8 mouse cellular contexts compared by ENCODE assay signal in genomic region chr8:110629245-110630063, GRCm38 (mm10). TPM values are rescaled to one million over a fixed set of nuclear protein-coding genes. Genes with fewer than 3 reads are reported as not detected.
A peak's percentile ranks its signal among the peaks of the same experiment; 100 is the strongest.
DNase-seq lines count a peak whose midpoint lies in the region; ATAC-seq and TF ChIP-seq lines count a peak whose summit lies in the region.

No protein-coding gene starts in this region.

- no peak for ATAC-seq in forebrain, embryonic 12.5 days (ENCODE audit: low FRiP score)
- ATAC-seq in intestine, embryonic 16.5 days: no peak
- ATAC-seq in liver, postnatal 0 days: no peak

- H3K4me1 ChIP-seq in forebrain, embryonic 10.5 days: no peaks in the 10 kb centered on the region
- no peaks in the 10 kb centered on the region for H3K4me1 ChIP-seq in forebrain, embryonic 12.5 days
- H3K4me1 ChIP-seq in testis, adult 2 months (ENCODE audit: control insufficient read depth, insufficient read depth, low read length): no peaks in the 10 kb centered on the region
- H3K4me1 ChIP-seq in intestine, embryonic 16.5 days (ENCODE audit: control insufficient read depth, insufficient read depth, low read length): peaks cover 7% of the 10 kb centered on the region
- H3K4me1 ChIP-seq in liver, postnatal 0 days (ENCODE audit: insufficient read depth): no peaks in the 10 kb centered on the region

- H3K27ac ChIP-seq in forebrain, embryonic 10.5 days: no peak overlapping the region
- H3K27ac ChIP-seq in forebrain, embryonic 12.5 days: no peak overlapping the region
- no peak overlapping the region for H3K27ac ChIP-seq in testis, adult 2 months (ENCODE audit: control insufficient read depth, insufficient read depth, low read depth, low read length)
- peak overlapping the region; percentile 34; the same call in 1 of the 2 replicates for H3K27ac ChIP-seq in intestine, embryonic 16.5 days (ENCODE audit: low read length)
- H3K27ac ChIP-seq in liver, postnatal 0 days (ENCODE audit: low read depth): no peak overlapping the region

- TF ChIP-seq EP300 in liver, postnatal 0 days (IDR thresholded peaks at IDR 0.05; ENCODE audit: low read depth): no peak

- H3K27me3 ChIP-seq in forebrain, embryonic 10.5 days (ENCODE audit: poor library complexity, severe bottlenecking): no peaks in the 10 kb centered on the region
- H3K27me3 ChIP-seq in forebrain, embryonic 12.5 days: no peaks in the 10 kb centered on the region
- no peaks in the 10 kb centered on the region for H3K27me3 ChIP-seq in testis, adult 2 months (ENCODE audit: control insufficient read depth, insufficient read depth, low read length)
- no peaks in the 10 kb centered on the region for H3K27me3 ChIP-seq in intestine, embryonic 16.5 days (replicated peaks; ENCODE audit: control insufficient read depth, insufficient read depth, low read length)
- H3K27me3 ChIP-seq in liver, postnatal 0 days (ENCODE audit: insufficient read depth, low read length): no peaks in the 10 kb centered on the region

- DNase-seq in forebrain, embryonic 10.5 days (ENCODE audit: extremely low spot score, low spot score): peak; percentile 53
- DNase-seq in testis, postnatal 14 days (ENCODE audit: low spot score): no peak
- DNase-seq in cerebellum, postnatal 10 days: peak; percentile 80 to 87
- peak; percentile 71 for DNase-seq in liver, postnatal 0 days
- DNase-seq in skeletal muscle tissue, adult 2 months (ENCODE audit: low read depth, low spot score): peak; percentile 45

- no peak for TF ChIP-seq POLR2A in testis, adult 2 months (IDR thresholded peaks at IDR 0.05; ENCODE audit: control insufficient read depth, low read depth, low read length)

- H3K9ac ChIP-seq in forebrain, embryonic 12.5 days: no peak overlapping the region
- H3K9ac ChIP-seq in intestine, embryonic 16.5 days (ENCODE audit: low read depth, low read length): no peak overlapping the region
- no peak overlapping the region for H3K9ac ChIP-seq in liver, postnatal 0 days (replicated peaks)

- 73% methylated on average over 9 of the region's 9 CpGs for WGBS in forebrain, embryonic 10.5 days
- 67% methylated on average over 9 of the region's 9 CpGs for whole genome bisulfite sequencing in forebrain, embryonic 12.5 days
- WGBS in intestine, embryonic 16.5 days: 65% methylated on average over 9 of the region's 9 CpGs
- WGBS in liver, postnatal 0 days (ENCODE audit: insufficient replicate concordance): 69% methylated on average over 9 of the region's 9 CpGs

- H3K36me3 ChIP-seq in forebrain, embryonic 10.5 days (replicated peaks): peaks cover 28% of the 10 kb centered on the region
- peaks cover 24% of the 10 kb centered on the region for H3K36me3 ChIP-seq in forebrain, embryonic 12.5 days (replicated peaks)
- no peaks in the 10 kb centered on the region for H3K36me3 ChIP-seq in testis, adult 2 months (ENCODE audit: control insufficient read depth, insufficient read depth, low read length)
- H3K36me3 ChIP-seq in intestine, embryonic 16.5 days (ENCODE audit: control insufficient read depth, insufficient read depth, low read length): no peaks in the 10 kb centered on the region; the same call in 1 of the 2 replicates
- H3K36me3 ChIP-seq in liver, postnatal 0 days (replicated peaks; ENCODE audit: insufficient read depth, low read length): peaks cover 22% of the 10 kb centered on the region

- no peak overlapping the region for H3K4me2 ChIP-seq in forebrain, embryonic 12.5 days
- no peak overlapping the region for H3K4me2 ChIP-seq in intestine, embryonic 16.5 days (ENCODE audit: low read depth, low read length)
- no peak overlapping the region for H3K4me2 ChIP-seq in liver, postnatal 0 days (ENCODE audit: low read depth, low read length)

- H3K4me3 ChIP-seq in forebrain, embryonic 10.5 days: no peak overlapping the region
- no peak overlapping the region for H3K4me3 ChIP-seq in forebrain, embryonic 12.5 days (replicated peaks)
- H3K4me3 ChIP-seq in testis, adult 2 months (ENCODE audit: control insufficient read depth, low read depth, low read length): no peak overlapping the region
- H3K4me3 ChIP-seq in intestine, embryonic 16.5 days (ENCODE audit: low read length): no peak overlapping the region
- H3K4me3 ChIP-seq in liver, postnatal 0 days (ENCODE audit: low read depth, low read length): no peak overlapping the region

- peak; percentile 20; the same call in 1 of the 2 replicates for TF ChIP-seq CTCF in testis, adult 2 months (IDR thresholded peaks at IDR 0.05; ENCODE audit: control insufficient read depth, insufficient read depth, insufficient replicate concordance, low read depth, low read length)
- peak; percentile 68 for TF ChIP-seq CTCF in liver, postnatal 0 days (IDR thresholded peaks at IDR 0.05; ENCODE audit: low read depth)

- H3K9me3 ChIP-seq in forebrain, embryonic 10.5 days: no peaks in the 10 kb centered on the region
- H3K9me3 ChIP-seq in forebrain, embryonic 12.5 days: no peaks in the 10 kb centered on the region
- no peaks in the 10 kb centered on the region for H3K9me3 ChIP-seq in intestine, embryonic 16.5 days (ENCODE audit: control insufficient read depth, low read length)
- H3K9me3 ChIP-seq in liver, postnatal 0 days (ENCODE audit: low read length): no peaks in the 10 kb centered on the region

RNA-seq across cellular contexts. Expression of gene Vac14, which starts 11.1 kb away (rescaled TPM):
- 27.7 and 29.9 TPM in 2 replicates for polyA plus RNA-seq in forebrain, embryonic 10.5 days (2016; fragmentation: Nextera tagmentation; extraction: Ambion mirVana)
- 27.0 and 29.4 TPM in 2 replicates for polyA plus RNA-seq in forebrain, embryonic 12.5 days (2016; fragmentation: Nextera tagmentation; extraction: Ambion mirVana)
- 11.8 and 13.1 TPM in 2 replicates for polyA plus RNA-seq in testis, adult 2 months (2012; rRNA removed)
- polyA plus RNA-seq in intestine, embryonic 16.5 days (2015; fragmentation: Nextera tagmentation; extraction: Ambion mirVana): 20.1 and 22.4 TPM in 2 replicates
- polyA plus RNA-seq in liver, postnatal 0 days (2015; fragmentation: Nextera tagmentation; extraction: Ambion mirVana): 5.5 and 6.5 TPM in 2 replicates
